Mouse (Mus musculus) spleen, postnatal 36 days (tissue): ENCODE results near the gene Fam172a.

Source experiments
- DNase-seq, 2 experiments: peaks; one replicate each; pipeline ENCODE4 v3.0.0; 2022; ENCODE audit warnings: low spot score in 2 of 2, mixed read lengths in 1 of 2

Fam172a gene

GRCm38 (mm10) chr13:78102337-78102736 lies 400.5 kb downstream of the Fam172a start:
- no peak for DNase-seq

- no peak for DNase-seq
Observed at GRCm38 (mm10) chr13:78104851-78105250, 403.0 kb downstream of the Fam172a start.

GRCm38 (mm10) chr13:78110648-78111047 lies 408.8 kb downstream of the Fam172a start:
- no peak for DNase-seq

- DNase-seq = no peak
Observed at GRCm38 (mm10) chr13:78113978-78114377, 412.1 kb downstream of the Fam172a start.

GRCm38 (mm10) chr13:78118715-78119114 lies 416.9 kb downstream of the Fam172a start:
- DNase-seq = no peak

- DNase-seq = no peak
Observed at GRCm38 (mm10) chr13:78121991-78122390, 420.2 kb downstream of the Fam172a start.

- DNase-seq = no peak
Observed at GRCm38 (mm10) chr13:78123911-78124426, 422.1 kb downstream of the Fam172a start.

GRCm38 (mm10) chr13:78157465-78157864 lies 455.6 kb downstream of the Fam172a start:
- DNase-seq = no peak

- no peak for DNase-seq
Observed at GRCm38 (mm10) chr13:78162149-78162548, 460.3 kb downstream of the Fam172a start.

- no peak for DNase-seq
Observed at GRCm38 (mm10) chr13:78163087-78163958, 461.5 kb downstream of the Fam172a start.

GRCm38 (mm10) chr13:78164941-78165340 lies 463.1 kb downstream of the Fam172a start:
- no peak for DNase-seq

GRCm38 (mm10) chr13:78168166-78168565 lies 466.3 kb downstream of the Fam172a start:
- no peak for DNase-seq

- DNase-seq = no peak
Observed at GRCm38 (mm10) chr13:78171320-78171719, 469.5 kb downstream of the Fam172a start.

GRCm38 (mm10) chr13:78171984-78172636 lies 470.3 kb downstream of the Fam172a start:
- no peak for DNase-seq

- DNase-seq = no peak
Observed at GRCm38 (mm10) chr13:78172861-78173260, 471.0 kb downstream of the Fam172a start.

GRCm38 (mm10) chr13:78174191-78174590 lies 472.4 kb downstream of the Fam172a start:
- no peak for DNase-seq

- no peak for DNase-seq
Observed at GRCm38 (mm10) chr13:78174891-78175290, 473.1 kb downstream of the Fam172a start.

GRCm38 (mm10) chr13:78175821-78176380 lies 474.1 kb downstream of the Fam172a start:
- no peak for DNase-seq

GRCm38 (mm10) chr13:78177381-78177950 lies 475.6 kb downstream of the Fam172a start:
- no peak for DNase-seq

GRCm38 (mm10) chr13:78178021-78178420 lies 476.2 kb downstream of the Fam172a start:
- no peak for DNase-seq

GRCm38 (mm10) chr13:78178771-78179170 lies 476.9 kb downstream of the Fam172a start:
- DNase-seq = no peak
